Mouse (Mus musculus) ovary, postnatal 10 days (tissue): ENCODE measurements around the gene Rnf44.

Experiments used
- DNase-seq: peaks from one replicate; pipeline ENCODE4 v3.0.0; 2022; ENCODE audit warnings: low spot score

Gene Rnf44

DNA sequence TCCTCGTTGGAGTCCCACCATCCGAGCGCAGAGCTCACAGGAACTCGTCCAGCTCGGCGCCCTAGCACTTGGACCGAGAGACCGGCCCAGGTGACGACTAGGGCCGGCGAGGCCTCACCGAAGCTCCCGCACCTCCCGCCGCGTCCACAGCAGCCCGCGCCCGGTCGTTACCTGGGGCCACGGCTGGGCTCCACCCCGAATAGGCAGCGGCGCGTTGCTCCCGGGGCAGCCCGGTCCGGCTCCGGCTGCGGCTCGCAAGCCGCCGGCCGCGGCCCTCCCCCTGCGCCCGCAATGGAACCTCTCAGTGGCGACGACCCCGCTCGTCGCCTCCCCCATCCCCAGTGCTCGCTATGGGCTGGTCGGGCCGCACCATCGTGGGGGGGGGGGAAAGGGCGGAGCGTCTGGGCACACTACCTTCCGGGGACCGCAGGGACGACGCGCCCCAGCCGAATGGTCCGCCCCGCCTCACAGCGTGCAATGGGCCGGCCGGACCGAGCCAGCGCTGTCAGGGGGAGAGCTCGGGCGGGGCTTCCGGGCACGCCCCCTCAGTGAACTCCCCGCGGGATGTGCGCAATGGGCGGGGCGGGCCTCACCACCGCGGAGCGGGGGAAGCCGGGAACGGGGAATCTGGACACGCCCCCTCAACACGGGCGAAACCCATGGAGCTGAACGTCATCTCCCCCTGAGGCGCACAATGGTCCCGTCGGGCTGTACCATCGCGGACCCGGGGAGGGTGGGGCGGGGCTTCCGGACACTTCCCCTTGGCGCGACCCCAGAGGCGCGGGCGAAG, at the start of gene Rnf44:
Gene Rnf44, minus strand, starts transcription at position 350 of the 790 bp plus-strand sequence.
- peak; percentile 90 for DNase-seq

GRCm38 (mm10) chr13:54738213-54738601, 44.5 kb upstream of the Rnf44 start:
- DNase-seq: no peak

DNA sequence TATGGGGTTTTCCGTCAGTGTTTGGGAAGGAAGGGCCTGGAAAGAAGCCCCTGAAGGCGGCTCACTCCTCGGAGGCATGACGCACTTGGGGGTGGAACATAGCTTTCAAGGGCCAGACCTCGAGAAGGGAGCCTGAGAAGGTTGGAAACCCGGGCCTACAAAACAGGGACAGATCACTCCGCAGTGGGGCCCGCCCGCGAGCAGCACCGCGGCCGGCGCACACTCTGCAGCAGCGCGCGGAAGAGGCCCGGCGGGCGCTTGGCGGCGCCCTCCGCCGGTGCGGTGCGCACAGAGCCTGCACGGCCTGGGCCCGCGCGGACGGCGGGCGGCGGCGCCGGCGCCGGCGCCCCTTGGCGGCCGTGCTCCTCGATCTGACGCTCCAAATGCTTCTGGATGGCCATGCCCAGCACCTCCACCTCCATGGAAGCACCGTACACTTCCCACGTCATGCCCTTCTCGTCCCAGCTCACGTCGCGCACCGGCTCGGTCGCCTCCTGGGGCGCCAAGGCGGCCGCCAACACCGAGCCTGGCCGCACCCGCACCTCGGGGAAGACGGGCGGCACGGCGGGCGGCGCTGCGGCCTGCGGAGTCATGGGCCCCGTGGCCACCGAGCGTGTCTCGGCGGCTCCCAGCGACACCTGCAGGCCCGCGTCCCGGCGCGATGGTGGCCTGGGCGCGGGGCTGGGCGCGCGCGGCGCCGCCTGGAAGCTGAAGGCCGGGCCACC, 43.9 kb upstream of the Rnf44 start:
- no peak for DNase-seq

- DNase-seq: no peak
These were observed 43.2 kb upstream of the Rnf44 start for GRCm38 (mm10) chr13:54736931-54737330.

- no peak for DNase-seq
These were observed 32.4 kb upstream of the Rnf44 start for GRCm38 (mm10) chr13:54726131-54726530.

DNA sequence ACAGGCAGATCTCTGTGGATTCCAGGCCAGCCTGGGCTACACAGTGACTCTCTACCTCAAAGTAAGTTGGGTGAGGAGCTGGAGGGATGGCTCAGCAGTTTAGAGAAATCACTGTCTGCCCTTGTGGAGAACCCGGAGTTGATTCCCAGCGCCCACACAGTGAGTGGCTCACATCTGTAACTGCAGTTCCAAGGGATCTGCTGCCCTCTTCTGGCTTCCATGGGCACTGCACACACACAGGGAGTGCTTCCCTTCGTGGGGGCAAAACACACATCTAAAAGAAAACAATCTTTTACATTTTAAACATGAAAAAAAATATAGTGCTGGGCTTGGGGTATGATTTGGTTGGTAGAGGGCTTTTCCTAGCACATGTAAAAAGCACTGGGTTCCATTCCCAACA, 29.4 kb upstream of the Rnf44 start:
- DNase-seq: no peak

- DNase-seq: no peak
These were observed 23.2 kb upstream of the Rnf44 start for GRCm38 (mm10) chr13:54716916-54717315.

GRCm38 (mm10) chr13:54714996-54715395, 21.3 kb upstream of the Rnf44 start:
- no peak for DNase-seq

DNA sequence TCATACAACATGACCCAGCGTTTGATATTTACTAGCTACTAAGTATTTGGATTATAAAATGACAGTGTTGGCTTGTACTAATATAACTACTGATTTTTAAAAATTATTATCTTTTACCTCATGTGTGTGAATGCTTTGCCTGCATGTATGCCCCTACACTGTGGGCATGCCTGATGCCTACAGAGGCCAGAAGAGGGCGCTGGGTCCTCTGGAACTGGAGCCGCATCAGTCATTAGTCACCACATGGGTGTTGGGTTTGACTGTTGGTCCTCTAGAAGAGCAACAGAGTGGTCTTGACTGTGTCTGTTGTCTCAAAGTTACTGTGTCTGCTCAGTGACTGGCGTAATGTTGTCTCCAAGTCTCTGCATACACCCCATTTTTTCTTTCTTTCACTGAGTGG, 20.7 kb upstream of the Rnf44 start:
- DNase-seq: no peak

DNA sequence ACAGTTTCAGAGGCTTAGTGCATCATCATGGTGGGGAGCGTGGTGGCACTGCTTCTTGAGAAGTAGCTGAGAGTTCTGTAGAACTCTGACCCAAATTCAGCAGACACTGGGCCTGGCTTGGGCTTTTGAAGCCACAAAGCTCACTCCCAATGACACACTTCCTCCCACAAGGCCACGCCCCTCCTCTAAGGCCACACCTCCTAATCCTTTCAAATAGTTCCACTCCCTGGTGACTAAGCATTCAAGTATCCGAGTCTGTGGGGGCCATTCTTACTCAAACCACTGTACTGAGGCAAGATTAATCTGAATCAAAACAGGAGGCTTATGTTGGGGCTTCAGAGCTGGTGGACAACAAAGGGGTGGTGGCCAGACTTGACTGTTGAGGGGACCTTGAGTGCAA, 17.2 kb upstream of the Rnf44 start:
- no peak for DNase-seq

GRCm38 (mm10) chr13:54704890-54705289, 11.2 kb upstream of the Rnf44 start:
- DNase-seq: no peak

GRCm38 (mm10) chr13:54702507-54702906, 8.8 kb upstream of the Rnf44 start:
- no peak for DNase-seq

- no peak for DNase-seq
These were observed 7.5 kb upstream of the Rnf44 start, which contains the start of gene Cdhr2 for GRCm38 (mm10) chr13:54701243-54701642. Gene Cdhr2, plus strand, starts transcription at chr13:54701461.

- DNase-seq: no peak
These were observed 1.9 kb upstream of the Rnf44 start for GRCm38 (mm10) chr13:54695479-54696230.

GRCm38 (mm10) chr13:54694348-54695060, 797 bp upstream of the Rnf44 start:
- DNase-seq: no peak

- no peak for DNase-seq
These were observed 773 bp downstream of the Rnf44 start for GRCm38 (mm10) chr13:54692711-54693557.

DNA sequence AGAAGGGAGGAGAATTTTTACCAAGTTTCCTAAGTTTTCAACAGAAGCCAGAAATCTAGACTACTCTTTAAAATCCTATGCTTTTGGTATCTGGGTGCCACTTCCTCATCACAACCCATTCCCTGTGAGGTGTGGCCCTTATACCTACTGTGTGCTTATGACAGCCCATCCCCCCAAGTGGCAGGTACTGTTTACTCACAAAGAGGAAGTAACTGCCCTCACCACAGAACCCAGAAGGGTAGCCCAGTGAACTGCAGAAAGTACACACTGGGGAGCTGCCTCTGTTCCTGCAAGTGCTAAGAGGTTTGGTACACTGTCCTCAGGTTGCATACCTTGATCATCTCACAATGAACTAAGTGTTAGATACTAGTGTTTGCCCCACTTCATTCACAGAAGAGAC, 2.0 kb downstream of the Rnf44 start:
- DNase-seq: no peak

- DNase-seq: no peak
These were observed 3.5 kb downstream of the Rnf44 start for GRCm38 (mm10) chr13:54690151-54690740.

- peak; percentile 92 for DNase-seq
These were observed 5.9 kb downstream of the Rnf44 start for GRCm38 (mm10) chr13:54687575-54688424.

DNA sequence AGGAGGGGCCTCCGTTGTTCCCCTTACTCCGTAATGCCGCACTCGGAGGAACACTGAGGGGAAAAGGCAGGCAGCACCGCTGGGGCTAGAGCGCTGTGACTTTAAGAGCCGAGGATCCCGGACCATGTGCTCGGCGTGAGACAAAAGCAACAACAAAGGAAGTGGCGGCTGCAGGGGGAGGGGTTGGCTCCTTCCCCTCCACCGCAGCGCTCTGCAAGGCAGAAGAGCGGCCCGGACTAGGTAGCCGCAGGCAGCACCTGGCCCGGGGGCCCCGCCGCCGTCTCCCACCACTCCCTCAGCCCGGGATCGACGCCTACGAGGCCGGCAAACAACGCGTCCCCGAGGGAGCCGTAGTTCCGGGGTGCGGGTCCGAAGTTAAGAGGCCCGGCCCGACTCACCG, 6.6 kb downstream of the Rnf44 start:
- peak; percentile 65 for DNase-seq
